Mouse (Mus musculus): ENCODE measurements around the gene Ifnz. TPM values are rescaled to one million over a fixed set of nuclear protein-coding genes. Genes with fewer than 3 reads are reported as not detected.

Ifnz gene
- polyA plus RNA-seq, 1 experiment from 2014 or later = not detected

Other genes starting within 250 kb of the Ifnz start
- gene Ifna15, start 223.9 kb upstream of the Ifnz start, polyA plus RNA-seq (2015; fragmentation: Nextera tagmentation; extraction: Ambion mirVana) = not detected in 2 replicates
- not detected in 2 replicates for gene Ifna14, start 210.3 kb upstream of the Ifnz start, polyA plus RNA-seq (2015; fragmentation: Nextera tagmentation; extraction: Ambion mirVana)
- gene Ifna9, start 189.7 kb upstream of the Ifnz start, polyA plus RNA-seq (2015; fragmentation: Nextera tagmentation; extraction: Ambion mirVana) = not detected in 2 replicates
- gene Ifna12, start 178.8 kb upstream of the Ifnz start, polyA plus RNA-seq (2015; fragmentation: Nextera tagmentation; extraction: Ambion mirVana) = not detected in 2 replicates
- not detected in 2 replicates for gene C87499, start 147.7 kb upstream of the Ifnz start, polyA plus RNA-seq (2015; fragmentation: Nextera tagmentation; extraction: Ambion mirVana)
- not detected in 2 replicates for gene Ifna13, start 137.7 kb upstream of the Ifnz start, polyA plus RNA-seq (2015; fragmentation: Nextera tagmentation; extraction: Ambion mirVana)
- gene Ifna16, start 105.2 kb upstream of the Ifnz start, polyA plus RNA-seq (2015; fragmentation: Nextera tagmentation; extraction: Ambion mirVana) = not detected in 2 replicates
- gene Ifna2, start 98.2 kb upstream of the Ifnz start, polyA plus RNA-seq (2015; fragmentation: Nextera tagmentation; extraction: Ambion mirVana) = not detected in 2 replicates
- gene Ifnab, start 90.8 kb upstream of the Ifnz start, polyA plus RNA-seq (2015; fragmentation: Nextera tagmentation; extraction: Ambion mirVana) = not detected in 2 replicates
- gene Gm26566, start 60.3 kb upstream of the Ifnz start, polyA plus RNA-seq (2015; fragmentation: Nextera tagmentation; extraction: Ambion mirVana) = 1.1 and 1.2 TPM in 2 replicates
- gene Klhl9, start 59.7 kb upstream of the Ifnz start, polyA plus RNA-seq (2015; fragmentation: Nextera tagmentation; extraction: Ambion mirVana) = 95.2 and 103 TPM in 2 replicates
- gene Gm13271, start 27.3 kb upstream of the Ifnz start, polyA plus RNA-seq (2015; fragmentation: Nextera tagmentation; extraction: Ambion mirVana) = not detected in 2 replicates
- gene Gm13283, start 22.0 kb upstream of the Ifnz start, polyA plus RNA-seq (2015; fragmentation: Nextera tagmentation; extraction: Ambion mirVana) = 0.30 and 0.49 TPM in 2 replicates
- gene Gm13290, start 8.3 kb upstream of the Ifnz start, polyA plus RNA-seq (2015; fragmentation: Nextera tagmentation; extraction: Ambion mirVana) = 0.23 TPM in 1 of 2 replicates, not detected in the other
- not detected in 2 replicates for gene Gm13289, start 5.2 kb upstream of the Ifnz start, polyA plus RNA-seq (2015; fragmentation: Nextera tagmentation; extraction: Ambion mirVana)
- gene Gm13272, start 2.3 kb upstream of the Ifnz start, polyA plus RNA-seq (2015; fragmentation: Nextera tagmentation; extraction: Ambion mirVana) = 0.40 TPM in 1 of 2 replicates, not detected in the other
- not detected in 2 replicates for gene Gm13276, start 3.6 kb downstream of the Ifnz start, polyA plus RNA-seq (2015; fragmentation: Nextera tagmentation; extraction: Ambion mirVana)
- not detected in 2 replicates for gene Gm13277, start 6.5 kb downstream of the Ifnz start, polyA plus RNA-seq (2015; fragmentation: Nextera tagmentation; extraction: Ambion mirVana)
- not detected in 2 replicates for gene Gm13278, start 9.4 kb downstream of the Ifnz start, polyA plus RNA-seq (2015; fragmentation: Nextera tagmentation; extraction: Ambion mirVana)
- gene Gm13275, start 12.4 kb downstream of the Ifnz start, polyA plus RNA-seq (2015; fragmentation: Nextera tagmentation; extraction: Ambion mirVana) = not detected in 2 replicates
- not detected in 2 replicates for gene Gm13279, start 15.3 kb downstream of the Ifnz start, polyA plus RNA-seq (2015; fragmentation: Nextera tagmentation; extraction: Ambion mirVana)
- gene Gm13285, start 17.5 kb downstream of the Ifnz start, polyA plus RNA-seq (2015; fragmentation: Nextera tagmentation; extraction: Ambion mirVana) = 1.0 and 1.2 TPM in 2 replicates
- gene Gm13287, start 21.1 kb downstream of the Ifnz start, polyA plus RNA-seq (2015; fragmentation: Nextera tagmentation; extraction: Ambion mirVana) = not detected in 2 replicates
- gene Gm13288, start 23.4 kb downstream of the Ifnz start, polyA plus RNA-seq (2015; fragmentation: Nextera tagmentation; extraction: Ambion mirVana) = 0.08 TPM in 1 of 2 replicates, not detected in the other
- gene Ifna7, start 34.1 kb downstream of the Ifnz start, polyA plus RNA-seq (2015; fragmentation: Nextera tagmentation; extraction: Ambion mirVana) = not detected in 2 replicates
- gene Ifna11, start 37.8 kb downstream of the Ifnz start, polyA plus RNA-seq (2015; fragmentation: Nextera tagmentation; extraction: Ambion mirVana) = not detected in 2 replicates
- gene Ifna6, start 45.3 kb downstream of the Ifnz start, polyA plus RNA-seq (2015; fragmentation: Nextera tagmentation; extraction: Ambion mirVana) = not detected in 2 replicates
- not detected in 2 replicates for gene Ifna5, start 53.4 kb downstream of the Ifnz start, polyA plus RNA-seq (2015; fragmentation: Nextera tagmentation; extraction: Ambion mirVana)
- not detected in 2 replicates for gene Ifna4, start 59.7 kb downstream of the Ifnz start, polyA plus RNA-seq (2015; fragmentation: Nextera tagmentation; extraction: Ambion mirVana)
- gene Ifna1, start 68.0 kb downstream of the Ifnz start, polyA plus RNA-seq (2015; fragmentation: Nextera tagmentation; extraction: Ambion mirVana) = not detected in 2 replicates
- gene Ifne, start 98.1 kb downstream of the Ifnz start, polyA plus RNA-seq (2015; fragmentation: Nextera tagmentation; extraction: Ambion mirVana) = not detected in 2 replicates